In genomic region chr8:120292316-120293107, GRCm38 (mm10) we compare ENCODE assay signal across 9 mouse cellular contexts.
DNase-seq lines count a peak whose midpoint lies in the region; ATAC-seq and TF ChIP-seq lines count a peak whose summit lies in the region.
"Had no signal": no experiment of that assay in that cellular context is flagged by ENCODE, and none has a peak within 500 bp of the region (broad histone marks: within the 10 kb centered on the region; RNA-seq: fewer than 3 reads in every experiment).

No protein-coding gene starts in this region.

- H3K27ac ChIP-seq in heart, embryonic 11.5 days (ENCODE audit: low read depth, low read length) = peak overlapping the region; percentile 81
- no peak overlapping the region for H3K27ac ChIP-seq in heart, adult 2 months
- H3K27ac ChIP-seq in midbrain, postnatal 0 days (ENCODE audit: low read depth, low read length) = peak overlapping the region; percentile 63

- H3K4me1 ChIP-seq in heart, embryonic 11.5 days (ENCODE audit: control insufficient read depth, insufficient read depth, low read length) = peaks cover 89% of the 10 kb centered on the region
- H3K4me1 ChIP-seq in heart, adult 2 months (ENCODE audit: control insufficient read depth, insufficient read depth, low read length) = peaks cover 14% of the 10 kb centered on the region
- peaks cover 46% of the 10 kb centered on the region for H3K4me1 ChIP-seq in midbrain, postnatal 0 days (ENCODE audit: insufficient read depth, low read length)

- DNase-seq in heart, adult 2 months = no peak
- DNase-seq in brain, adult 2 months (ENCODE audit: low read depth, low spot score) = peak; percentile 93
- DNase-seq in left cerebral cortex, postnatal 10 days (ENCODE audit: extremely low spot score in 1 of 2, low spot score in 2 of 2) = peak; percentile 72 to 75
- DNase-seq in midbrain, postnatal 0 days (ENCODE audit: low spot score) = peak; percentile 91
- peak; percentile 51 for DNase-seq in thymus, postnatal 4 days
- no peak for DNase-seq in yolk sac, embryonic 10.5 days (ENCODE audit: low spot score)

- no peaks in the 10 kb centered on the region for H3K36me3 ChIP-seq in heart, embryonic 11.5 days (ENCODE audit: control insufficient read depth, insufficient read depth, low read length)
- H3K36me3 ChIP-seq in heart, adult 2 months (ENCODE audit: control insufficient read depth, insufficient read depth, low read length) = no peaks in the 10 kb centered on the region
- H3K36me3 ChIP-seq in midbrain, postnatal 0 days (ENCODE audit: insufficient read depth, low read length) = no peaks in the 10 kb centered on the region

- no peak for TF ChIP-seq POLR2A in heart, adult 2 months (IDR thresholded peaks at IDR 0.05; ENCODE audit: insufficient read depth, low read depth, low read length)

- H3K79me2 ChIP-seq in heart, adult 2 months (replicated peaks; ENCODE audit: control insufficient read depth, insufficient read depth, low read length) = no peaks in the 10 kb centered on the region

- 64% methylated on average over 8 of the region's 8 CpGs for WGBS in heart, embryonic 11.5 days (ENCODE audit: insufficient replicate concordance)
- 65% methylated on average over 8 of the region's 8 CpGs for WGBS in heart, adult 2 months
- WGBS in midbrain, postnatal 0 days = 33% methylated on average over 8 of the region's 8 CpGs

- ATAC-seq in heart, embryonic 11.5 days (replicated peaks; ENCODE audit: insufficient number of reproducible peaks, low FRiP score, low TSS enrichment) = no peak
- peak; percentile 32 for ATAC-seq in frontal cortex, adult (ENCODE audit: low TSS enrichment)
- peak; percentile 70 for ATAC-seq in midbrain, postnatal 0 days (ENCODE audit: low FRiP score)
- ATAC-seq: Patski had no signal

- H3K4me2 ChIP-seq in heart, embryonic 11.5 days = peak overlapping the region; percentile 49
- no peak overlapping the region for H3K4me2 ChIP-seq in midbrain, postnatal 0 days (ENCODE audit: low read depth, low read length, poor library complexity, severe bottlenecking)

- H3K9me3 ChIP-seq in heart, embryonic 11.5 days (replicated peaks; ENCODE audit: control insufficient read depth, low read length) = no peaks in the 10 kb centered on the region
- H3K9me3 ChIP-seq in midbrain, postnatal 0 days (ENCODE audit: low read length) = no peaks in the 10 kb centered on the region

- TF ChIP-seq CTCF in heart, adult 2 months (IDR thresholded peaks at IDR 0.05) = no peak
- no peak for TF ChIP-seq CTCF in midbrain, postnatal 0 days (IDR thresholded peaks at IDR 0.05)

- no peaks in the 10 kb centered on the region for H3K27me3 ChIP-seq in heart, embryonic 11.5 days (ENCODE audit: control insufficient read depth, insufficient read depth, low read length)
- no peaks in the 10 kb centered on the region for H3K27me3 ChIP-seq in heart, adult 2 months (ENCODE audit: control insufficient read depth, insufficient read depth, low read length)
- H3K27me3 ChIP-seq in midbrain, postnatal 0 days (ENCODE audit: insufficient read depth, low read length) = no peaks in the 10 kb centered on the region
- H3K27me3 ChIP-seq: Patski had no signal

- H3K4me3 ChIP-seq in heart, embryonic 11.5 days (ENCODE audit: low read depth, low read length) = peak overlapping the region; percentile 27
- no peak overlapping the region for H3K4me3 ChIP-seq in heart, adult 2 months
- H3K4me3 ChIP-seq in midbrain, postnatal 0 days (ENCODE audit: low read depth, low read length) = no peak overlapping the region

- TF ChIP-seq EP300 in heart, adult 2 months (IDR thresholded peaks at IDR 0.05; ENCODE audit: insufficient read depth, low read depth, low read length) = no peak

- intact Hi-C loops in heart, adult 2 months (cut with DNase I) = no loop called here
- intact Hi-C loops in left cerebral cortex, postnatal 10 days (cut with DNase I) = no loop called here

- H3K9ac ChIP-seq in heart, embryonic 11.5 days (ENCODE audit: low read depth, low read length) = peak overlapping the region; percentile 61
- H3K9ac ChIP-seq in heart, adult 2 months (ENCODE audit: low read depth, low read length) = no peak overlapping the region
- H3K9ac ChIP-seq in midbrain, postnatal 0 days (replicated peaks; ENCODE audit: low read length, poor library complexity, severe bottlenecking) = no peak overlapping the region

Comparison
In these comparisons a context has a peak if more than half of its experiments do, and no peak if none do; other contexts are left out.
1. DNase-seq: peak in brain, adult 2 months (single experiment), left cerebral cortex, postnatal 10 days (2 of 2), midbrain, postnatal 0 days (single experiment) and thymus, postnatal 4 days (single experiment); none in heart, adult 2 months (0 of 2) and yolk sac, embryonic 10.5 days (single experiment).